Mouse (Mus musculus) urinary bladder, adult 2 months (tissue): ENCODE measurements around the gene Lcp2. TPM values are rescaled to one million over a fixed set of nuclear protein-coding genes. Genes with fewer than 3 reads are reported as not detected.
"Not testable (repeated sequence)": the region's sequence is repeated elsewhere in the genome, so short reads cannot be mapped to it uniquely, and the experiment has no call there.

Experiments
- DNase-seq: peaks from one replicate; pipeline ENCODE4 v3.0.0; 2022; ENCODE audit warnings: low spot score
- polyA plus RNA-seq: library from polyadenylated mRNA; depleted of rRNA; stranded (reverse); fragments of >200 nt; gene quantifications from 2 replicates; pipeline ENCODE4 v1.2.3, GENCODE M21; 2012; rRNA removed

Lcp2 gene
- polyA plus RNA-seq, 1 experiment: 4.0 TPM

DNA sequence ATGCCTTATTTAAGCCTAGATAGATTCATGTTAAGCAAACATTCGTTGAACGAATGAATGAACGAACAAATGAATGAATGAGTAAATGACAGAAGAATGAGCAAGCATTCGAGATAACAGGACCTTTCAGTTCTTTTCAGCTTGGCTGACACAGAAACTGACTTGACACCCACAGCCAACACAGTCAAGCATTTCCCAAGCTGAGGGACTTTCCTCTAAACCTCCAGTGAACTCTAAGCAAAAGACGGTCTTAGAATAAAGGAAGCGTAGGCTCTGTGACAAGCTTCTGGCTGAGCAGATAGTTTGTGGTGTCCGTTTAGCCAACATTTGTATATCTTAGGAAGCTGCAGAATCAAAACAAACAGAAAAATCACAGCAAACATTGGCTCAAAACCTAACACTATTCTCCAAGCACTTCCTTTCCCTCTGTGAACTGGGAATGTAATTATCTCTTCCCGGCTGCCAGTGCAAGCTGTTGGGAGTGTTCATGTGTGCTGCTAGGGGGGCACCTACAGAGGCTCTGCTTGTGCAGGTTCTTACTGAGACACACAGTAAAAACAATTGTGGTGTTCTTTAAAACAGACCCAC, 39.5 kb downstream of the Lcp2 start:
- no peak for DNase-seq

GRCm38 (mm10) chr11:34087064-34087463, 40.3 kb downstream of the Lcp2 start:
- DNase-seq: no peak

DNA sequence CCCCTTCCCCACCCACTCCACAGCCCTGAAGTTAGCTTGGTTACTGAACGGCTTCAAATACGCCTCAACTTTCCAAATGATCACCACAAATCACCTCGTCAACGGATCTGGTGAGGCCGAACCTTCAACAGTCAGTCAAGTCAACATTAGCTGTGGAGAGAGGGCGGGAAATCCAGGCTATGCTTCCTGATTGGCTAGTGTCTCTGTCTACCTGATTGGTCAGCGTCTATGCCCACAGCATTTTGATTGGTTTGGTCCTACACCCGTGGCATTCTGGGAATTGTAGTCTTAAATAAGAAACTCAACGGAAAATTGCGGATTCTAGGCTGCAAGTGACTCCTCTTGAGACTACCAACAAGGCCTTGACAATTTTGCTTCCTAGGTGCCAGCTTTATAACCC, 51.7 kb downstream of the Lcp2 start, which contains the start of gene 4930469K13Rik:
Gene 4930469K13Rik (minus strand): TSS at position 133 of the 400 bp plus-strand sequence.
- DNase-seq: no peak

DNA sequence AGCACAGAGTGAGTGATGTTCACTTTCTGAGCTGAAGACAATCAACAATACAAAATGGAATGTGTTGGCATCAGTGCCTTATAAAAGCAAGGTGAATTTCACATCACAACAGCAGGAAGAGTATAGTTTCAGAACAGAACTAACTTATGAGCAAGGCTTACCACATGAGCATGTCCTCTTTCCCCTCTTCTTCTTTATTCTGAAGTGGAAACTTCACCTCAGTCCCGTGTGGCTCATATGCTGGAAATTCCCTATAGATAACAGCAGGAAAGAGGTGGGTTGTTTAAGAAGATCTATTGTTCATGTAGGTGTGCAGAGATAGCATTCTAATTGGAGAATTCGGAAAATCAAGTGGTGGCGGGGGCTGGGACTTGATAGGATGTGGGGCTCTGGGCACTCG, 55.1 kb downstream of the Lcp2 start:
- no peak for DNase-seq

GRCm38 (mm10) chr11:34104919-34105318, 58.2 kb downstream of the Lcp2 start:
- no peak for DNase-seq

DNA sequence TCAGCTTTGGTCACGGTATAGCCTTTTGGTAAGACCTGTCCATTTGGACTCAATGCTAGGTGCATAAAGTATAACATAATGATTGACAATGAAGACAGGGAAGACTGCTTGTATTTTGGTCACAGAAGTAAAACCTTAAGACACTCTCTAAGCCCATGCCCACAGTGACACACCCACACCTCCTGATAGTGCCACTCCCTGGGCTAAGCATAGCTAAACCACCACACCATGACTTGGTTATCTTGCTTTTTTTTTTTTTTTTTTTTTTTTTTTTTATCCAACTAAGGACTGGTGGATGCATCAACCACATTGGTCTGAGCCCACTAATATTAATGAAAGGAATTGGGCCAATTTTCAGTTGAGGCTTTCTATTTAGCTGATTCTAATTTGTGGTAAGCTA, 62.5 kb downstream of the Lcp2 start:
- DNase-seq: no peak

- DNase-seq: no peak
Measured at GRCm38 (mm10) chr11:34111940-34112339, 65.2 kb downstream of the Lcp2 start.

GRCm38 (mm10) chr11:34112781-34113380, 66.2 kb downstream of the Lcp2 start:
- no peak for DNase-seq

GRCm38 (mm10) chr11:34113760-34114159, 67.0 kb downstream of the Lcp2 start:
- no peak for DNase-seq

DNA sequence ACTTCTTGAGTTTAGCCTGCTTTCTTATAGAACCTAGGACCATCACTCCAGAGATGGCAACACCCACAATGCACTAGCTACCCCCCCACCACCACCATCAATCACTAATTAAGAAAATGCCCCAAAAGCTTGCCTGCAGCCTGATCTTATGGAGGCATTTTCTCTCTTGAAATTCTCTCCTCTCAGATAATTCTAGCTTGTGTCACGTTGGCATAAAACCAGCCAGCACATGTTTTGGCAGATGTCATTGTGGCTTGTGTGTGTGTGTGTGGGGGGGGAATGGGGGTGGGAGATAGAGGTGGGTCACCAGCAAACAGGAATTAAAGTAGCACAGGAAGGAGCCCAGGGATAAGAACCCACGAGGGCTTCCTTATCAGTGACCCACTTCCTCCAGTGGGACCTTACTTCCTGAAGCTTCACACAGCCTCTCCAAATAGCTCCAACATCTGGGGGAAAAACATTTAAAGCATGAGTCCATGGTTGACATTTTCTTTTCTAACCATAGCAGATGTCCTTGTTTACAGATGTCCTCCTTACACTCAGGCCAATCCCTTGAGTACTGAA, 69.9 kb downstream of the Lcp2 start:
- no peak for DNase-seq

- DNase-seq: no peak
Measured at GRCm38 (mm10) chr11:34117581-34117980, 70.9 kb downstream of the Lcp2 start.

DNA sequence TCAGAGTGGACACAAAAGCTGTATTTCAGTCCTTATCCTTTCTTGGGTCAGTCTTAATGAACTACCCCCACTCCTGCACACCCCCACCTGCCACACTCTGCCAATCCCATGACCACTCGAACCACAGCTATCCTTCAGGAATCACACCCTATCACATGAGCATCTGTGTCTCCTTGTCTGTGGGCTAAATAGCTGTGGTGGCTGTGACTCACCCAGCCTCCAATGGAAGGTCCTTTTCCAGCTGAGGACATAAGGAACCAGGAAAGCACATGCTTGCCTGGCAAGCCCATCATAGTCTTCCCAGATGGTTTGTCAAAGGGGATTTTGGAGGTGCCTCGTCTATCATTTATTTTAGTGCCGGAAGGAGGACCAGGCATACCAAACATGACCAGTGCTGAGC, 71.6 kb downstream of the Lcp2 start:
- DNase-seq: no peak

- DNase-seq: no peak
Measured at GRCm38 (mm10) chr11:34123147-34123546, 76.4 kb downstream of the Lcp2 start.

GRCm38 (mm10) chr11:34124852-34125251, 78.1 kb downstream of the Lcp2 start:
- DNase-seq: no peak

DNA sequence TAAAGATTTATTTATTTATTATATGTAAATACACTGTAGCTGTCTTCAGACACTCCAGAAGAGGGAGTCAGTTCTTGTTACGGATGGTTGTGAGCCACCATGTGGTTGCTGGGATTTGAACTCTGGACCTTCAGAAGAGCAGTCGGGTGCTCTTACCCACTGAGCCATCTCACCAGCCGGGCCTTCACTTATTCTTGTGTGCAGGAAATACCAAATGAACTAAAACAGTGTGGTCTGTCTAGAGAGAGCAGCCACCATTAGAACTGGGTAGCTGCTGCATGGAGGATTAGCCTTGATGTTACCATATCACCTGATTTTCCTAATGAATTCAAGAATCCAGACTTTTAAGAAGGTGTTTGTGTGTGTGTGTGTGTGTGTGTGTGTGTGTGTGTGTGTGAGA, 79.0 kb downstream of the Lcp2 start:
- DNase-seq: not testable (repeated sequence)

DNA sequence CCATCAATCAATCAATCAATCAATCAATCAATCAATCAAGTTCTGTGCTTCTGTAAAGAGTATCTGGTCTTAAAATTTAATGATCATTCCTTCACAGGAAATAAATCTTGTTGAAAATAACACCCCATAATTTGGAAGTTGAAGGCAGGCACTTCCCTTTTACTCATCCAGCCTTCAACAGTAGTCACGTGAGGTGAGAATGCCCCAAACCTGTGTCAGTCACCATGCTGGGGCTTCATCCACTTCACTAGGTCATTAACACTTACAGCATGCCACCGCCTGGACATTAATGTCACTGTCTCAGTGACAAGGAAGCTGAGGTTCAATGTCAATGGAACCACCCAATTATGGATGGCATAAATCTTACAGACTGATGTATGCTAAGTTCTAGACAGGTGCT, 81.7 kb downstream of the Lcp2 start:
- no peak for DNase-seq

DNA sequence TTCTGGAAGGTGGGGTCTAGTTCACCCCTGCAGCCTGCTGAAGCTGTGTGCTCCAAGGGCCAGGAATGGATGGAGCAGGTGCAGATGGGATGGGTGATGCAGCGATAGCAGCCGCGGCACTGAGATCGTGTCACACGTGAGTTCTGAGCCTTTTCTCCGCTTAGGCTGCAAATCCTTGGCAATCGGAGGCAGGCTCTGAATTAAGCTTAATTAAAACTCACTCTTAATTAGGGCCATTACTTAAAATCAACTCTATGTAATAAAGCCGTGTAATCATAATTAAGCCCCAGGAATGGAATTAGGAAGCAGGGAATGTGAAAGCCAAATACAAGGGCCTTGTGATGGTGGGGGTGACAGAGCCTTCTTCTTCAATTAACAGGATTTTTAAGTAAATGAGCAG, 92.6 kb downstream of the Lcp2 start:
- DNase-seq: no peak

Other genes with a start within 250 kb of the Lcp2 start
- 35.2 and 43.3 TPM in 2 replicates for gene Kcnmb1, start 83.9 kb upstream of the Lcp2 start, polyA plus RNA-seq
- 0.76 and 1.2 TPM in 2 replicates for gene Kcnip1, start 53.8 kb upstream of the Lcp2 start, polyA plus RNA-seq
- gene 4930469K13Rik, start 51.6 kb downstream of the Lcp2 start, polyA plus RNA-seq: not detected in 2 replicates
- gene Foxi1, start 161.2 kb downstream of the Lcp2 start, polyA plus RNA-seq: not detected in 2 replicates